Mouse (Mus musculus) retina, adult 2 months (tissue): Measurements from ENCODE around the gene Cacna1b.

ENCODE experiments used
- DNase-seq: peaks from one replicate; pipeline ENCODE4 v3.0.0-alpha.2; 2012; ENCODE audit warnings: low read depth, low spot score

Gene Cacna1b

GRCm38 (mm10) chr2:24763115-24763557 is at the start of gene Cacna1b:
Cacna1b (minus strand) TSS chr2:24763152.
- peak; percentile 41 for DNase-seq

- no peak for DNase-seq
Measured at GRCm38 (mm10) chr2:24809746-24810145, 46.8 kb upstream of the Cacna1b start.

GRCm38 (mm10) chr2:24807691-24808090 is 44.7 kb upstream of the Cacna1b start:
- no peak for DNase-seq

GRCm38 (mm10) chr2:24807036-24807435 is 44.1 kb upstream of the Cacna1b start:
- no peak for DNase-seq

GRCm38 (mm10) chr2:24806143-24806542 is 43.2 kb upstream of the Cacna1b start:
- no peak for DNase-seq

- DNase-seq: no peak
Measured at GRCm38 (mm10) chr2:24805621-24806020, 42.7 kb upstream of the Cacna1b start.

- no peak for DNase-seq
Measured at GRCm38 (mm10) chr2:24796833-24797457, 34.0 kb upstream of the Cacna1b start.

- no peak for DNase-seq
Measured at GRCm38 (mm10) chr2:24787250-24787649, 24.3 kb upstream of the Cacna1b start.

GRCm38 (mm10) chr2:24781253-24781652 is 18.3 kb upstream of the Cacna1b start:
- no peak for DNase-seq

- DNase-seq: no peak
Measured at GRCm38 (mm10) chr2:24776831-24777230, 13.9 kb upstream of the Cacna1b start.

GRCm38 (mm10) chr2:24775951-24776587 is 13.1 kb upstream of the Cacna1b start:
- no peak for DNase-seq

GRCm38 (mm10) chr2:24774832-24775231 is 11.9 kb upstream of the Cacna1b start:
- no peak for DNase-seq

- no peak for DNase-seq
Measured at GRCm38 (mm10) chr2:24770861-24771260, 7.9 kb upstream of the Cacna1b start.

- no peak for DNase-seq
Measured at GRCm38 (mm10) chr2:24762446-24762960, 449 bp downstream of the Cacna1b start.

- no peak for DNase-seq
Measured at GRCm38 (mm10) chr2:24761923-24762445, 968 bp downstream of the Cacna1b start.

GRCm38 (mm10) chr2:24755276-24755675 is 7.7 kb downstream of the Cacna1b start:
- no peak for DNase-seq

- DNase-seq: no peak
Measured at GRCm38 (mm10) chr2:24752599-24752998, 10.4 kb downstream of the Cacna1b start.

GRCm38 (mm10) chr2:24750051-24750450 is 12.9 kb downstream of the Cacna1b start:
- no peak for DNase-seq

GRCm38 (mm10) chr2:24747878-24748277 is 15.1 kb downstream of the Cacna1b start:
- DNase-seq: no peak

- no peak for DNase-seq
Measured at GRCm38 (mm10) chr2:24739701-24740100, 23.3 kb downstream of the Cacna1b start.

GRCm38 (mm10) chr2:24733157-24733556 is 29.8 kb downstream of the Cacna1b start:
- DNase-seq: no peak

GRCm38 (mm10) chr2:24725865-24726264 is 37.1 kb downstream of the Cacna1b start:
- no peak for DNase-seq
